Mouse (Mus musculus): Measurements from ENCODE around the gene Icam4. TPM values are rescaled to one million over a fixed set of nuclear protein-coding genes. Genes with fewer than 3 reads are reported as not detected.

The Icam4 gene
- 6.6 and 16.2 TPM in 2 replicates for polyA plus RNA-seq (2015; fragmentation: Nextera tagmentation; extraction: Ambion mirVana)

DNA sequence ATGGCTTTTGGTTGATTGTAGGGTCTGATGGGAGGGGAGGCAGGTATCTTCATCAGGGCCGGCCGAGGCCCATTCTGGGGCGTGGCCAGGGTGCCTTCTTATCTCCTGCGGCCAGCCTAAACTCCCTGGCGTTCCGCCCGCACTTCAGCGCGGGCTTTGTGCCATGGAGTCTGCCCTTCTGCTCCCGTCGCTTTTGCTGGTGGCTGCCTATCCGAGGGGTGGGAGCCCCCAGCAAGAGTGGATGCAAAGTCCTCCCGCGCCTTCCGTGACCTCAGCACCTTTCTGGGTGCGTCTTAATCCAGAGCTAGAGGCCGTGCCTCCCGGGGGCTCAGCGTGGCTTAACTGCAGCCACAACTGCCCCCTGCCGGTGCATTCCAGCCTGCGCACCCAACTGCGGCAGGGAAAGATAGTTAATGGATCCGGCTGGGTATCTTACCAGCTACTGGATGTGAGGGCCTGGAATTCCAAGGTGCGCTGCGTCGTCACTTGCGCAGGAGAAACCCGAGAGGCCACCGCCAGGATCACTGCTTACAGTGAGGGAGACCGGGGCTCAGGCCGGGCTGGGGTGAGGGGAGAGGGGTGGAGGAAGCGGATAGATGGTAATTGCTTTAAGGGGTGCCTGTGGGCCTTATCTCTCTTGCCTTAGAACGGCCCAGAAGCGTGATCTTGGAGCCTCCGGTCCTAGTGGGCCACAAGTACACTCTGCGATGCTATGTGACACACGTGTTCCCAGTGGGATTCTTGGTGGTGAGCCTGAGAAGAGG, at the start of gene Icam4:
Gene Icam4 (plus strand): TSS at position 83 of the 764 bp plus-strand sequence.
- H3K4me1 ChIP-seq, result peaks cover 39% of the 10 kb centered on the region
- peak within 1 kb of the TSS; percentile 23; the same call in 1 of the 2 replicates for H3K27ac ChIP-seq
- ATAC-seq (ENCODE audit: insufficient read depth, low FRiP score, low read depth), result peak; percentile 66; the same call in 1 of the 2 replicates
- 2% methylated on average over 37 of the region's 37 CpGs for WGBS
- peak within 1 kb of the TSS; percentile 54 for H3K4me3 ChIP-seq (replicated peaks)
- H3K36me3 ChIP-seq, result no peaks in the 10 kb centered on the region
- no peak within 1 kb of the TSS for H3K9ac ChIP-seq
- peak within 1 kb of the TSS; percentile 98 for H3K4me2 ChIP-seq
- no peaks in the 10 kb centered on the region for H3K9me3 ChIP-seq
- peaks cover 38% of the 10 kb centered on the region for H3K27me3 ChIP-seq (replicated peaks)

DNA sequence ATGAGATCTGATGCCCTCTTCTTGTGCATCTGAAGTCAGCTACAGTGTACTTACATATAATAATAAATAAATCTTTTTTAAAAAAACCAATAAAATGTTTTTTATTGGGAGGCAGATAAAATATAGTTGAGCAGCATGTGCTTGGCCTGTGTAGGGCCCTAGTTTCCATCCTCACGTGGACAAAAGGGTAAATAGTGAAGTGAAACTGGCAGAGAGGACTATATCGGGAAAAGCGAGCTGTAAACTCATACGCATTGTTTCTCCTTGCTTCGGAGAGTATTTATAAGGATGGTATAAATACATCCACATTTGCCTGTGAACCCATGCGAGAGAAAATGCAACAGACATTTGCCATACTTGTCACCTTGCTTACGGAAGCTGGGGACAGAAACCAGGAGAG, 49.4 kb upstream of the Icam4 start:
- H3K4me2 ChIP-seq, result no peak overlapping the region
- no peak overlapping the region for H3K4me3 ChIP-seq (replicated peaks)
- ATAC-seq (ENCODE audit: insufficient read depth, low FRiP score, low read depth), result no peak
- H3K27me3 ChIP-seq (replicated peaks), result no peaks in the 10 kb centered on the region
- H3K4me1 ChIP-seq, result peaks cover 22% of the 10 kb centered on the region
- no peak overlapping the region for H3K27ac ChIP-seq
- no peaks in the 10 kb centered on the region for H3K36me3 ChIP-seq
- H3K9ac ChIP-seq, result no peak overlapping the region
- H3K9me3 ChIP-seq, result no peaks in the 10 kb centered on the region
- 80% methylated on average over 7 of the region's 7 CpGs for WGBS

DNA sequence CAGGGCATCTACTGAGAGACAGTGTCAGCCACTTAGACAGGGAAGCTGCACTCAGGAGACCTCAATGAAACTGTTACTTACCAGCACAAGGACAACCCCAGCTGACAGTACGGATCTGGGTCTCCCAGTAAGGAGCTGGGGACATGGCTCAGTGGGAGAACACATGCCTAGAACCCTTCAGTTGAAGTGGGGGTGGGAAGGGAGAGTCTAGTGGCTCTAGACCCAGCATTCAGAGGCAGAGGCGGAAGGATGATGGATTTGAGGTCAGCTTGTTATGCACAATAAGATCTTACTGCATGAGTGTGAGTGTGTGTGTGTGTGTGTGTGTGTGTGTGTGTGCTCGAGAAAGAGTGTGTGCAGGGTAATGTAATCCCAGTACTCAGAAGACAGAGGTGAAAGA, 47.0 kb upstream of the Icam4 start:
- Histone ChIP-seq H3K36me3 (no peaks in the 10 kb centered on the region), H3K4me3 (replicated peaks) (no peak overlapping the region), H3K4me2 (no peak overlapping the region), H3K27me3 (replicated peaks) (no peaks in the 10 kb centered on the region), H3K4me1 (0 out of 2 replicates have a peak, but pooled peaks cover 8% of the 10 kb centered on the region), H3K9me3 (no peaks in the 10 kb centered on the region), H3K27ac (no peak overlapping the region), H3K9ac (no peak overlapping the region)
- 62% methylated on average over 3 of the region's 3 CpGs for WGBS
- no peak for ATAC-seq (ENCODE audit: insufficient read depth, low FRiP score, low read depth)

DNA sequence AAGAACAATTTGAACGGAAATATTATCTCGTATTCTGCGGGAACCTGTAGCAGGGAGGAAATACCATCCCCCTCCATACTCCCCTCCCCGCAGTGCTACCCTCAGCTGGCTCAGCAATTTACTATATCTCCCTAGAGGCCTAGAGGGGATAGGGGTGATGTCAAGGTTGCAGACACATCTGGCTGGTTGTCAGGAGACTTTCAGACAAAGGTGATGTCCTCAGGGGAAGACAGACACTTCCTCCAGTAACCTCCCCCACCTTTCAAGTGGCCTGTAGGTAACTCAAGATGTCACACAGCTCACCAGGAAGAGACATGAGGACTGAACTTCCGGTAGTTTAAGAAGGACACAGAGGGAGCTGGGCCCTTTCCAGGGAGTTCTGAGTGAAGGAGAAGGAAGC, 46.0 kb upstream of the Icam4 start:
- 0 out of 2 replicates have a peak, but pooled peaks cover 14% of the 10 kb centered on the region for H3K4me1 ChIP-seq
- no peak overlapping the region for H3K27ac ChIP-seq
- no peak overlapping the region for H3K4me2 ChIP-seq
- no peaks in the 10 kb centered on the region for H3K36me3 ChIP-seq
- no peaks in the 10 kb centered on the region for H3K27me3 ChIP-seq (replicated peaks)
- H3K9me3 ChIP-seq, result no peaks in the 10 kb centered on the region
- H3K4me3 ChIP-seq (replicated peaks), result no peak overlapping the region
- 33% methylated on average over 5 of the region's 5 CpGs for WGBS
- ATAC-seq (ENCODE audit: insufficient read depth, low FRiP score, low read depth), result no peak
- no peak overlapping the region for H3K9ac ChIP-seq

DNA sequence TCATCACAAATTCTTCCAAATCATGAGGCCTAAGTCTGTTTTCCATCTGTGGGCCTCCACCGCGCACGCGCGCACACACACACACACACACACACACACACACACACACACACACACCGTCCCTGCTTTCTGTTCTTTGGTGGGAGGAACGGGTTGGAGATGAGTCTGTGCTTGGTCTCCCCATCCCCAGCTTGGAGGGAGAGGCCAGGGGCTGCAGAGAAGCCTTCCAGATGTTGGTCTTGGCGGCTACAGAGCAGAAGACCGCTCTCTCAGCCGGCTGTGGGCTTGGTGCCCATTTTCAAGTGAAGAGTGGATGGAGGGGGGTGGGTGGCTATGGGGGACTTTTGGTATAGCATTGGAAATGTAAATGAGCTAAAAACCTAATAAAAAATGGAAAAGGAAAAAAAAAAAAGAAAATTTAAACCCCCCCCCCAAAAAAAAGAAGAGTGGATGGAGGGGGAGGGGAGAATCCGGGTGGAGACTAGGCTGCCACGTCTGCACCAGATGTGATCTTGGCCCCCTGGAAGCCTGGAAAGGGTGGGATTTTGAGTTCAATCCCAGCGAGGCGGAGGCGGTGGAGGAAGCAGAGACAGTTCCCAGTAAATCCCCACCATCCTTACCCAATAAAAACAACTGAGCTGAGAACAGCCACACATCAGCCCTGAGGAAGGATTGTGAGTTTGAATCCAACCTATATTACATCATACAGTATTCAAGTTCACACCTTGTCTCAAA, 42.1 kb upstream of the Icam4 start:
- Histone ChIP-seq H3K27ac (peak overlapping the region; percentile 88), H3K4me1 (0 out of 2 replicates have a peak, but pooled peaks cover 14% of the 10 kb centered on the region), H3K36me3 (no peaks in the 10 kb centered on the region), H3K4me3 (replicated peaks) (no peak overlapping the region), H3K9ac (no peak overlapping the region), H3K4me2 (no peak overlapping the region), H3K27me3 (replicated peaks) (no peaks in the 10 kb centered on the region), H3K9me3 (no peaks in the 10 kb centered on the region)
- 41% methylated on average over 15 of the region's 15 CpGs for WGBS
- ATAC-seq (ENCODE audit: insufficient read depth, low FRiP score, low read depth), result peak; percentile 81

DNA sequence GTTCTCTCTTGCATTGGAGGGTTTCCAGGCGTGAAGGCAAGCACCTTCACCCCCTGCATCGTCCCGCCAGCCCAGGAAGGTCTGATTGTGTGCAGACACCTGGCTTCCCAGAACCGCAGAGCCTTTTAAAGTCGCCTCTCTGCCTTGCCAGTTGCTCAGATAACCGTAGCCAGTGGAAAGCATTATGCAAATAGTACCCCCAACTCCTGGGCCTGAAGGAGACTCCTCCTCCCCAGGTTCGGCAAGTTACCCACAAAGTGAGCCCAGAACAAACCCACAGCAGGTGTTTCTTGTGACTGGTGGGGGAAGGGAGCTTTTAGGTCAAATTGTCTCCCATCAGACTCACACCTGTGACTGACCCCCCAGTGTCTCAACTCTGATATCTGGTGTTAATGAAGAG, 41.2 kb upstream of the Icam4 start:
- Histone ChIP-seq H3K36me3 (no peaks in the 10 kb centered on the region), H3K27me3 (replicated peaks) (no peaks in the 10 kb centered on the region), H3K4me2 (no peak overlapping the region), H3K4me3 (replicated peaks) (no peak overlapping the region), H3K27ac (peak overlapping the region; percentile 88), H3K9ac (no peak overlapping the region), H3K9me3 (no peaks in the 10 kb centered on the region), H3K4me1 (0 out of 2 replicates have a peak, but pooled peaks cover 17% of the 10 kb centered on the region)
- WGBS, result 28% methylated on average over 7 of the region's 7 CpGs
- ATAC-seq (ENCODE audit: insufficient read depth, low FRiP score, low read depth), result 0 out of 2 replicates have a peak, but pooled peaks have one; percentile 12

DNA sequence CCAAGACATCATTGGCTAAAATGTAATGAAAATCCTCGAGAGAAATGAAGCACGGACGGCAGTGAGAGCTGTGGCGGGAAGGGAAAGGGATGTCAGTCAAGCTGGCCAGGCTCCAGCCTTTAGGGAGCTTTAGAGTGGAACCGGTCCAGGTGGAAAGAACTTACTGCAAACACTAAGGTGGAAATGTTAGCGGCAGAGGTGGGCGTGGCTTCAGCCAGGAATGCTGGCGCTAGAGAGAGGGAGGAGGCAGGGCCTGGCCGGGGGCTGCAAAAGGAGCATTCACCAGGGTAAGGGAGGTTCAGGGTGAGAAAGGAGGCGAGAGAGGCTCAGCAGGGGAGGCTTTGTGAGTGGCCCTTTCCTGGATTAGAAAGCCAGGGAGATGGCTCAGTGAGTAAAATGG, 38.3 kb upstream of the Icam4 start:
- ATAC-seq (ENCODE audit: insufficient read depth, low FRiP score, low read depth), result no peak
- H3K4me2 ChIP-seq, result no peak overlapping the region
- H3K4me3 ChIP-seq (replicated peaks), result no peak overlapping the region
- H3K9ac ChIP-seq, result no peak overlapping the region
- H3K36me3 ChIP-seq, result no peaks in the 10 kb centered on the region
- no peaks in the 10 kb centered on the region for H3K9me3 ChIP-seq
- whole genome bisulfite sequencing, result 5% methylated on average over 10 of the region's 10 CpGs
- H3K27ac ChIP-seq, result 0 out of 2 replicates have a peak overlapping the region, but pooled peaks have one; percentile 6
- 0 out of 2 replicates have a peak, but pooled peaks cover 19% of the 10 kb centered on the region for H3K4me1 ChIP-seq
- no peaks in the 10 kb centered on the region for H3K27me3 ChIP-seq (replicated peaks)

DNA sequence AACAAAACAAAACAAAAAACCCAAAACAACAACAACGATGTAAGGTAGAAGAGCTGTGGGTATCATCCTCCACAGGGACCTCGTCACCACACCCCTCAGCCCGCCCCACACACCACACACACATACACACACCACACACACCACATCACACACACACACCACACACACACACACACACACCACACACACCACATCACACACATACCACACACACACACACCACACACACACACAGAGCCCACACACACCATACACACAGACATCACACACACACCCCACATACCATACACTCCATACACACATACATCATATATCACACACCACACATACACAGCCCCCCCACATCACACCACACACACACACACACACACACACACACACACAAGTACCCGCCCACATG, 37.6 kb upstream of the Icam4 start:
- no peak for ATAC-seq (ENCODE audit: insufficient read depth, low FRiP score, low read depth)
- Histone ChIP-seq H3K9ac (no peak overlapping the region), H3K27me3 (replicated peaks) (no peaks in the 10 kb centered on the region), H3K4me1 (0 out of 2 replicates have a peak, but pooled peaks cover 19% of the 10 kb centered on the region), H3K4me2 (no peak overlapping the region), H3K27ac (no peak overlapping the region), H3K4me3 (replicated peaks) (no peak overlapping the region), H3K36me3 (no peaks in the 10 kb centered on the region), H3K9me3 (no peaks in the 10 kb centered on the region)
- 86% methylated on average over 4 of the region's 4 CpGs for whole genome bisulfite sequencing

DNA sequence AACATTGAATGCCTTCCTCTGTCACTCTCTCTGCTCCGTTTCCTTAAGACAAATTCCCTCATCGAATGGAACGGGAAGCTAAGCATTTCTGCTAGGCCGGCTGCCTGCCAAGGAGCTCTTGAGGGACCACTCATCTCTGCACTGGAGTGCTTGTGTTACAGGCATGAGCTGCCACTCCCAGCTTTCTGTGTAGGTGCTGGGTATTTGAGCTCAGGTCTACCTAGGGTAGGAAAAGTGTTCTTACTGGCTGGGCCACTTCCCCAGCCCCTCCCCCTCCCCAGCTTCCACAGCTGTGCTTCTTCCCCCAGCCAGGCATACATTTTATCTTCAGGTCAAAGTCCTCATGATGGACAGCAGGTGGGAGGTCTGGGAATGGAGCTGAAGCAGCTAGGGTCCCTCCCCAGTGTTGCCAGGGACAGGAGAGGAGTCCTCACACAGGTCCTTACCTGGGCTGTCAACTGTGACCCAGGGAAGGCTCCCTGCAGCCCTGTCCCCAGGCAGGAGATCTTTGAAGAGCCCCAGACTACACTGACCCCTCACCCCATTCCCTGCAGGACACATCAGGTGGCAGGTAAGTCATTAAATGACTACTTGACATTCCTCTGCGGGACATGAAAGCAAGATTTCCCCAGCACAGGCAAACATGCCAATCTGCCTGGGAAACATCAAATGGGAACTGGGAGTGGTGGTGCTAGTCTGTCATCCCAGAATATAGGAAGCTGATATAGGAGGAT, 35.8 kb upstream of the Icam4 start:
- H3K9ac ChIP-seq, result no peak overlapping the region
- H3K27ac ChIP-seq, result peak overlapping the region; percentile 57
- H3K27me3 ChIP-seq (replicated peaks), result no peaks in the 10 kb centered on the region
- no peak overlapping the region for H3K4me3 ChIP-seq (replicated peaks)
- ATAC-seq (ENCODE audit: insufficient read depth, low FRiP score, low read depth), result peak; percentile 63; the same call in 1 of the 2 replicates
- H3K4me2 ChIP-seq, result 0 out of 2 replicates have a peak overlapping the region, but pooled peaks have one; percentile 0
- no peaks in the 10 kb centered on the region for H3K36me3 ChIP-seq
- H3K4me1 ChIP-seq, result 0 out of 2 replicates have a peak, but pooled peaks cover 12% of the 10 kb centered on the region
- whole genome bisulfite sequencing, result 34% methylated on average over 5 of the region's 5 CpGs
- H3K9me3 ChIP-seq, result no peaks in the 10 kb centered on the region

DNA sequence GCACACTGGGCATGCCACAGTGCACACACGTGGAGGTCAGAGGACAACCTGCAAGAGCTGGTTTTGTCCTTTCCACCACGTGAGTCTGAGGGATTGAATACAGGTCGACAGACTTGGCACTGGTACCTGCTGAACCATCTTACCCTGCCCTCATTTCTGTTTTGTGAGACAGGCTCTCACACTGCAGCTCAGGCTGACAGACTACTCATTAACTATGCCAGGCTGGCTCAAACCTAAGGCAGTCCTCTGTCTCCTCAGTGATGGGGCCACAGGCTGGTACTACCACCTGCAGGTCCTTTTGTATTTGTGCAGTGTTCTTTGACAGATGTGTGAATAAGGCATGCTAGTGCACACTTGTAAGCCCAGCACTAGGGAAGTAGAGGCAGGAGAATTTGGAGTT, 34.1 kb upstream of the Icam4 start:
- no peaks in the 10 kb centered on the region for H3K27me3 ChIP-seq (replicated peaks)
- H3K4me1 ChIP-seq, result 0 out of 2 replicates have a peak, but pooled peaks cover 12% of the 10 kb centered on the region
- no peaks in the 10 kb centered on the region for H3K9me3 ChIP-seq
- no peak overlapping the region for H3K9ac ChIP-seq
- no peak overlapping the region for H3K27ac ChIP-seq
- no peak overlapping the region for H3K4me3 ChIP-seq (replicated peaks)
- 68% methylated on average over 3 of the region's 3 CpGs for WGBS
- H3K36me3 ChIP-seq, result no peaks in the 10 kb centered on the region
- no peak for ATAC-seq (ENCODE audit: insufficient read depth, low FRiP score, low read depth)
- no peak overlapping the region for H3K4me2 ChIP-seq

DNA sequence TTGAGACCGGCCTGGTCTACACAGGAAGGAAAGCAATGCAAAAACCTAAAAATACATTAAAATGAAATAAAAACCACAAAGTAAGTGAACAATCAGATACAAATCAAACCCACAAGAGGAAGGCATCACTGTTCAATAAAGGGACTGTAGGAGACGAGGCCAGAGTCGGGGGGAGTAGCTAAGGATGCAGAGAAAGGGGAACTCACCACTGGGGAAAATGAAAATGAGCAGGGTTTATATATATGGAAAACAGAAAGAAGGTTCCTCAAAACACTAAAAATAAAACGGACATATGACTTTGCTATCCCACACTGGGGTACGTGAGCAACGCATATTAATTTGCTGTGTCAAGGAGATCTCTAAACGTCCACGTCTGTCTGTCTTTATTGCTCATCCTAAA, 32.1 kb upstream of the Icam4 start:
- WGBS, result 82% methylated on average over 8 of the region's 8 CpGs
- no peak overlapping the region for H3K9ac ChIP-seq
- H3K36me3 ChIP-seq, result no peaks in the 10 kb centered on the region
- H3K9me3 ChIP-seq, result no peaks in the 10 kb centered on the region
- 0 out of 2 replicates have a peak, but pooled peaks cover 7% of the 10 kb centered on the region for H3K4me1 ChIP-seq
- H3K27me3 ChIP-seq (replicated peaks), result no peaks in the 10 kb centered on the region
- H3K4me2 ChIP-seq, result no peak overlapping the region
- no peak overlapping the region for H3K27ac ChIP-seq
- no peak for ATAC-seq (ENCODE audit: insufficient read depth, low FRiP score, low read depth)
- no peak overlapping the region for H3K4me3 ChIP-seq (replicated peaks)

Data from stomach, embryonic 15.5 days (tissue).